Mouse (Mus musculus): ENCODE measurements around the gene Rflnb. TPM values are rescaled to one million over a fixed set of nuclear protein-coding genes. Genes with fewer than 3 reads are reported as not detected.
A peak's percentile ranks its signal among the peaks of the same experiment; 100 is the strongest.

The Rflnb gene
- polyA plus RNA-seq, 1 experiment from 2014 or later = 14.4 TPM

GRCm38 (mm10) chr11:76033836-76034235 is 6.3 kb upstream of the Rflnb start:
- 79% methylated on average over 4 of the region's 4 CpGs for WGBS

GRCm38 (mm10) chr11:76033359-76033758 is 5.8 kb upstream of the Rflnb start:
- Histone ChIP-seq H3K4me1 (no peaks in the 10 kb centered on the region), H3K27me3 (peaks cover 11% of the 10 kb centered on the region), H3K36me3 (no peaks in the 10 kb centered on the region), H3K27ac (replicated peaks) (no peak overlapping the region), H3K4me2 (replicated peaks) (no peak overlapping the region), H3K9ac (replicated peaks) (no peak overlapping the region), H3K9me3 (no peaks in the 10 kb centered on the region), H3K4me3 (no peak overlapping the region)
- 81% methylated on average over 6 of the region's 6 CpGs for WGBS
- ATAC-seq (ENCODE audit: low FRiP score, low read depth) = no peak

More at GRCm38 (mm10) chr11:76033836-76034235, 6.3 kb upstream of the Rflnb start:
- no peaks in the 10 kb centered on the region for H3K4me1 ChIP-seq
- no peaks in the 10 kb centered on the region for H3K36me3 ChIP-seq
- H3K9me3 ChIP-seq = no peaks in the 10 kb centered on the region
- ATAC-seq (ENCODE audit: low FRiP score, low read depth) = no peak
- no peak overlapping the region for H3K4me2 ChIP-seq (replicated peaks)
- no peak overlapping the region for H3K27ac ChIP-seq (replicated peaks)
- no peak overlapping the region for H3K4me3 ChIP-seq
- no peak overlapping the region for H3K9ac ChIP-seq (replicated peaks)
- peaks cover 8% of the 10 kb centered on the region for H3K27me3 ChIP-seq

- peak; percentile 47 for ATAC-seq (ENCODE audit: low FRiP score, low read depth)
- no peaks in the 10 kb centered on the region for H3K36me3 ChIP-seq
- peak overlapping the region; percentile 92 for H3K4me2 ChIP-seq (replicated peaks)
- H3K9me3 ChIP-seq = no peaks in the 10 kb centered on the region
- H3K27ac ChIP-seq (replicated peaks) = no peak overlapping the region
- peak overlapping the region; percentile 68 for H3K9ac ChIP-seq (replicated peaks)
- WGBS = 2% methylated on average over 10 of the region's 14 CpGs
- peak overlapping the region; percentile 66 for H3K4me3 ChIP-seq
- peaks cover 21% of the 10 kb centered on the region for H3K4me1 ChIP-seq
- H3K27me3 ChIP-seq = peaks cover 41% of the 10 kb centered on the region
Measured at GRCm38 (mm10) chr11:76028072-76028465, 487 bp upstream of the Rflnb start.

GRCm38 (mm10) chr11:76026527-76027138 is 949 bp downstream of the Rflnb start:
- peaks cover 41% of the 10 kb centered on the region for H3K27me3 ChIP-seq
- 3% methylated on average over 12 of the region's 14 CpGs for WGBS
- peaks cover 21% of the 10 kb centered on the region for H3K4me1 ChIP-seq
- no peaks in the 10 kb centered on the region for H3K36me3 ChIP-seq
- peak overlapping the region; percentile 66 for H3K4me3 ChIP-seq
- H3K27ac ChIP-seq (replicated peaks) = no peak overlapping the region
- peak overlapping the region; percentile 92 for H3K4me2 ChIP-seq (replicated peaks)
- H3K9ac ChIP-seq (replicated peaks) = peak overlapping the region; percentile 68
- H3K9me3 ChIP-seq = no peaks in the 10 kb centered on the region
- ATAC-seq (ENCODE audit: low FRiP score, low read depth) = peak; percentile 16; the same call in 1 of the 2 replicates

- Histone ChIP-seq H3K4me2 (replicated peaks) (no peak overlapping the region), H3K9ac (replicated peaks) (no peak overlapping the region), H3K27ac (replicated peaks) (no peak overlapping the region), H3K4me3 (no peak overlapping the region), H3K27me3 (peaks cover 41% of the 10 kb centered on the region), H3K9me3 (no peaks in the 10 kb centered on the region), H3K36me3 (no peaks in the 10 kb centered on the region), H3K4me1 (peaks cover 21% of the 10 kb centered on the region)
- no peak for ATAC-seq (ENCODE audit: low FRiP score, low read depth)
- 51% methylated on average over 7 of the region's 7 CpGs for WGBS
Measured at GRCm38 (mm10) chr11:76025080-76025583, 2.5 kb downstream of the Rflnb start.

GRCm38 (mm10) chr11:76020916-76021315 is 6.7 kb downstream of the Rflnb start:
- WGBS = 87% methylated on average over 9 of the region's 9 CpGs
- no peak overlapping the region for H3K9ac ChIP-seq (replicated peaks)
- H3K4me3 ChIP-seq = no peak overlapping the region
- H3K27me3 ChIP-seq = peaks cover 11% of the 10 kb centered on the region
- no peaks in the 10 kb centered on the region for H3K9me3 ChIP-seq
- no peaks in the 10 kb centered on the region for H3K36me3 ChIP-seq
- H3K4me2 ChIP-seq (replicated peaks) = no peak overlapping the region
- no peak for ATAC-seq (ENCODE audit: low FRiP score, low read depth)
- H3K4me1 ChIP-seq = no peaks in the 10 kb centered on the region
- H3K27ac ChIP-seq (replicated peaks) = no peak overlapping the region

- 91% methylated on average over 4 of the region's 4 CpGs for WGBS
- no peak for ATAC-seq (ENCODE audit: low FRiP score, low read depth)
- H3K27me3 ChIP-seq = 0 out of 2 replicates have a peak, but pooled peaks cover under 1% of the 10 kb centered on the region
- H3K9ac ChIP-seq (replicated peaks) = no peak overlapping the region
- H3K27ac ChIP-seq (replicated peaks) = no peak overlapping the region
- no peaks in the 10 kb centered on the region for H3K4me1 ChIP-seq
- no peaks in the 10 kb centered on the region for H3K9me3 ChIP-seq
- no peak overlapping the region for H3K4me2 ChIP-seq (replicated peaks)
- H3K36me3 ChIP-seq = no peaks in the 10 kb centered on the region
- no peak overlapping the region for H3K4me3 ChIP-seq
Measured at GRCm38 (mm10) chr11:76019879-76020278, 7.7 kb downstream of the Rflnb start.

GRCm38 (mm10) chr11:76015814-76016213 is 11.8 kb downstream of the Rflnb start:
- Histone ChIP-seq H3K9ac (replicated peaks) (no peak overlapping the region), H3K27me3 (no peaks in the 10 kb centered on the region), H3K4me1 (no peaks in the 10 kb centered on the region), H3K36me3 (no peaks in the 10 kb centered on the region), H3K9me3 (no peaks in the 10 kb centered on the region), H3K4me3 (no peak overlapping the region), H3K4me2 (replicated peaks) (no peak overlapping the region), H3K27ac (replicated peaks) (no peak overlapping the region)
- ATAC-seq (ENCODE audit: low FRiP score, low read depth) = no peak
- WGBS = 83% methylated on average over 4 of the region's 4 CpGs

GRCm38 (mm10) chr11:76015251-76015650 is 12.3 kb downstream of the Rflnb start:
- no peak overlapping the region for H3K4me2 ChIP-seq (replicated peaks)
- H3K27me3 ChIP-seq = no peaks in the 10 kb centered on the region
- no peak for ATAC-seq (ENCODE audit: low FRiP score, low read depth)
- H3K4me1 ChIP-seq = no peaks in the 10 kb centered on the region
- no peaks in the 10 kb centered on the region for H3K36me3 ChIP-seq
- H3K9ac ChIP-seq (replicated peaks) = no peak overlapping the region
- WGBS = 86% methylated on average over 6 of the region's 6 CpGs
- no peaks in the 10 kb centered on the region for H3K9me3 ChIP-seq
- H3K27ac ChIP-seq (replicated peaks) = no peak overlapping the region
- H3K4me3 ChIP-seq = no peak overlapping the region

- ATAC-seq (ENCODE audit: low FRiP score, low read depth) = no peak
- Histone ChIP-seq H3K4me1 (no peaks in the 10 kb centered on the region), H3K9me3 (no peaks in the 10 kb centered on the region), H3K4me3 (no peak overlapping the region), H3K27me3 (no peaks in the 10 kb centered on the region), H3K9ac (replicated peaks) (no peak overlapping the region), H3K27ac (replicated peaks) (no peak overlapping the region), H3K36me3 (no peaks in the 10 kb centered on the region), H3K4me2 (replicated peaks) (no peak overlapping the region)
- 91% methylated on average over 9 of the region's 9 CpGs for WGBS
Measured at GRCm38 (mm10) chr11:76010838-76011624, 16.6 kb downstream of the Rflnb start.

- 93% methylated on average over 6 of the region's 6 CpGs for WGBS
Measured at GRCm38 (mm10) chr11:76009101-76009500, 18.5 kb downstream of the Rflnb start.

GRCm38 (mm10) chr11:76008162-76008561 is 19.4 kb downstream of the Rflnb start:
- ATAC-seq (ENCODE audit: low FRiP score, low read depth) = no peak
- Histone ChIP-seq H3K9me3 (no peaks in the 10 kb centered on the region), H3K27ac (replicated peaks) (no peak overlapping the region), H3K36me3 (no peaks in the 10 kb centered on the region), H3K9ac (replicated peaks) (no peak overlapping the region), H3K4me3 (no peak overlapping the region), H3K4me1 (no peaks in the 10 kb centered on the region), H3K4me2 (replicated peaks) (no peak overlapping the region), H3K27me3 (0 out of 2 replicates have a peak, but pooled peaks cover 4% of the 10 kb centered on the region)
- WGBS = 83% methylated on average over 2 of the region's 2 CpGs

More at GRCm38 (mm10) chr11:76009101-76009500, 18.5 kb downstream of the Rflnb start:
- Histone ChIP-seq H3K4me3 (no peak overlapping the region), H3K27me3 (no peaks in the 10 kb centered on the region), H3K9me3 (no peaks in the 10 kb centered on the region), H3K9ac (replicated peaks) (no peak overlapping the region), H3K27ac (replicated peaks) (no peak overlapping the region), H3K4me1 (no peaks in the 10 kb centered on the region), H3K4me2 (replicated peaks) (no peak overlapping the region), H3K36me3 (no peaks in the 10 kb centered on the region)
- ATAC-seq (ENCODE audit: low FRiP score, low read depth) = no peak
